Mouse (Mus musculus) neural tube, embryonic 12.5 days (tissue): ENCODE results near the gene Rgl2. TPM values are rescaled to one million over a fixed set of nuclear protein-coding genes. Genes with fewer than 3 reads are reported as not detected.

ENCODE experiments used
- ATAC-seq: fragments of 200-750 bp; cut with Nextera tagmentation; 2 replicates; pipeline ENCODE4 v1.8.0; 2017; ENCODE audit warnings: low read depth, mild to moderate bottlenecking, moderate TSS enrichment, moderate library complexity; ENCODE audit not compliant: low FRiP score
- H3K27ac ChIP-seq: fragments of 300-500 bp; sonication (generic); 2 replicates; pipeline ENCODE4 v1.5.1; 2016
- H3K27me3 ChIP-seq: fragments of 300-500 bp; sonication (generic); replicated peaks from 2 replicates; pipeline ENCODE4 v1.6.1; 2016; ENCODE audit warnings: mild to moderate bottlenecking
- H3K36me3 ChIP-seq: fragments of 300-500 bp; sonication (generic); 2 replicates; pipeline ENCODE4 v1.6.1; 2016; ENCODE audit warnings: mild to moderate bottlenecking
- H3K4me1 ChIP-seq: fragments of 300-500 bp; sonication (generic); 2 replicates; pipeline ENCODE4 v1.6.1; 2016
- H3K4me2 ChIP-seq: fragments of 300-500 bp; sonication (generic); replicated peaks from 2 replicates; pipeline ENCODE4 v1.6.1; 2016; ENCODE audit warnings: mild to moderate bottlenecking
- H3K4me3 ChIP-seq: fragments of 300-500 bp; sonication (generic); 2 replicates; pipeline ENCODE4 v1.5.1; 2016
- H3K9ac ChIP-seq: fragments of 300-500 bp; sonication (generic); 2 replicates; pipeline ENCODE4 v1.6.1; 2016; ENCODE audit warnings: mild to moderate bottlenecking
- H3K9me3 ChIP-seq: fragments of 300-500 bp; sonication (generic); 2 replicates; pipeline ENCODE4 v1.6.1; 2016; ENCODE audit warnings: mild to moderate bottlenecking
- WGBS: fragments of 180-500 bp; shearing (Covaris S2); methylation state at CpG from one replicate; pipeline ENCODE4 v1.1.7; 2016; 5-methylcytosine and 5-hydroxymethylcytosine counted together
- polyA plus RNA-seq: library from polyadenylated mRNA; unstranded; fragments of >200 nt; fragmentation: Nextera tagmentation; extraction: Ambion mirVana; gene quantifications from 2 replicates; pipeline ENCODE4 v1.2.1, GENCODE M21; 2016

Rgl2 gene
- polyA plus RNA-seq, 1 experiment from 2014 or later: 68.1 TPM

DNA sequence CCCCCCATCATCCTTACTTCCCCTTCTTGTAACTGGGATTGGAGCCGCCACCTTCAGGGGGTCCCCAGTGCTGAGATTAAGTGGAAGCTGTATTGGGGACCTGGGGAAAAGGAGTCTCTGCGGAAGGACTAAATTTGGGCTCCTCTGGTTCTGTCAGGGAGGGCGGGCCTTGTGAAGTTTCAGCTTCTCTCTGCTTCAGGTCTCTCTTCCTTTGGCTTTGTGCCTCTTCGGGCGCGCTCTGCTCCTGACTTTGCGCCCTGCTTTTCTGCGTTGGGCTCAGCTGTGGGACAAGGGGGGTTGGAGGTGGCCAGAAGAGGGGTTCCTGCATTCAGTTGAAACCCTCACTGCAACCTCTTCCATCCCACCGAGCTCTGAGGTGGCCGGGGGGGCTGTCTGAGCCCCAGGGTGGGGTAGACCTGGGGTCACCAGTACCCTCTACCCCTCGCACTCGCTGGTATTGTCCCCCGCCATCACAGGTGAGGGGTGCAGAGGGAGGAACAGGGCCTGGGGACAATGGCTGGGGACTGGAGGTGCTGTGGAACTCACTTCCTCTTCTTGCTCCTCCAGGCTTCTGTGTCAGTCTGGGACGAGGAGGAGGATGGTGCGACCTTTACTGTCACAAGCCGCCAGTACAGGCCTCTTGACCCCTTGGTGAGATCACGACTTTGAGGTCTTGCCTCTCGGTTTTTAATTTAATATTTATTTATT is 2.0 kb downstream of the Rgl2 start:
- peaks cover 21% of the 10 kb centered on the region for H3K4me1 ChIP-seq
- H3K4me3 ChIP-seq: peak overlapping the region; percentile 82
- WGBS: 31% methylated on average over 18 of the region's 18 CpGs
- H3K27ac ChIP-seq: no peak overlapping the region
- H3K9me3 ChIP-seq: no peaks in the 10 kb centered on the region
- no peak for ATAC-seq
- no peaks in the 10 kb centered on the region; the same call in 1 of the 2 replicates for H3K27me3 ChIP-seq
- H3K36me3 ChIP-seq: peaks cover 49% of the 10 kb centered on the region
- peak overlapping the region; percentile 88 for H3K9ac ChIP-seq
- H3K4me2 ChIP-seq: peak overlapping the region; percentile 98

DNA sequence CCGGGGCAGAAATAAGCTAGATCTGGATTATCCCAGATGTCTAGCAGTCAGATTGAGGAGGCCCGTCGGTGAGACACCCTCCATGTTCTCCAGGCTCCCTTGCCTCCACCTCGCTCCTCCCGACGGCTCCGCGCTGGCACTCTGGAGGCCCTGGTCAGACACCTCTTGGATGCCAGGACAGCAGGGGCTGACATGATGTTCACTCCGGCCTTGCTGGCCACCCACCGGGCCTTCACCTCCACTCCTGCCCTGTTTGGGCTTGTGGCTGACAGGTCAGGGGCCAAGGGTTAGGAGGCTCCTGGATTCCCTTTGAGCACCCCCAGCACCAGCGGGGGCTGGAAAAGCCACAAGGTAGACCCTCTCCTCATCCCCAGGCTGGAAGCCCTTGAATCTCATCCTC is 2.6 kb downstream of the Rgl2 start:
- 92% methylated on average over 11 of the region's 11 CpGs for WGBS
- no peaks in the 10 kb centered on the region for H3K9me3 ChIP-seq
- H3K4me2 ChIP-seq: peak overlapping the region; percentile 98; the same call in 1 of the 2 replicates
- no peak overlapping the region for H3K4me3 ChIP-seq
- no peak overlapping the region for H3K27ac ChIP-seq
- no peak overlapping the region for H3K9ac ChIP-seq
- H3K36me3 ChIP-seq: peaks cover 48% of the 10 kb centered on the region
- H3K27me3 ChIP-seq: no peaks in the 10 kb centered on the region; the same call in 1 of the 2 replicates
- peaks cover 21% of the 10 kb centered on the region for H3K4me1 ChIP-seq
- ATAC-seq: no peak

DNA sequence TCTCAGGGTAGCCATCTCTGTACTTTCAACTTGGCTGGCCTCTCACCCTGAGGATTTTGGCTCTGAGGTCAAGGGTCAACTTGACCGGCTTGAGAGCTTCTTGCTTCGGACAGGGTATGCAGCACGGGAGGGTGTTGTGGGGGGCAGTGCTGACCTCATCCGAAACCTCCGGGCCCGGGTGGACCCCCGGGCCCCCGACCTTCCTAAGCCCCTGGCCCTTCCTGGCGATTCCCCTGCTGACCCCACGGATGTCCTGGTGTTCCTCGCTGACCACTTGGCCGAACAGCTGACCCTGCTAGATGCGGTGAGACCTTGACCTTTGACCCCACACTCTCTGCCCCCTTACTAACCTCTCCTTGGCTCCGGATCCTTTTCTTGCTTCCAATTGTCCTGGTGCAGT is 3.1 kb downstream of the Rgl2 start:
- no peak for ATAC-seq
- no peak overlapping the region for H3K9ac ChIP-seq
- no peaks in the 10 kb centered on the region; the same call in 1 of the 2 replicates for H3K27me3 ChIP-seq
- H3K36me3 ChIP-seq: peaks cover 53% of the 10 kb centered on the region
- no peak overlapping the region for H3K4me2 ChIP-seq
- H3K4me1 ChIP-seq: peaks cover 21% of the 10 kb centered on the region
- H3K4me3 ChIP-seq: no peak overlapping the region
- no peak overlapping the region for H3K27ac ChIP-seq
- no peaks in the 10 kb centered on the region for H3K9me3 ChIP-seq
- 90% methylated on average over 14 of the region's 14 CpGs for WGBS

DNA sequence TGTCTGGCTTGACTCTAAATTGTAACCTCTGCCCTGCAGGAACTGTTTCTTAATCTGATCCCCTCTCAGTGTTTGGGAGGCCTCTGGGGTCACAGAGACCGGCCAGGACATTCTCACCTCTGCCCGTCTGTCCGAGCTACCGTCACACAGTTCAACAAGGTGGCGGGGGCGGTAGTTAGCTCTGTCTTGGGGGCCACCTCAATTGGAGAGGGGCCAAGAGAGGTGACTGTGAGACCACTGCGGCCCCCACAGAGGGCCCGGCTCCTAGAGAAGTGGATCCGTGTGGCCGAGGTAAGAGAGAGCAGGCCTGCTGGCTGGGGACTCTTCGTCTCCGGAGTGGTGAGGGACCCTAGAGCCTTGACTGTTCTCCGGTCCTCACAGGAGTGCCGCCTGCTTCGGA is 3.6 kb downstream of the Rgl2 start:
- H3K4me1 ChIP-seq: peaks cover 21% of the 10 kb centered on the region
- no peak for ATAC-seq
- no peaks in the 10 kb centered on the region; the same call in 1 of the 2 replicates for H3K27me3 ChIP-seq
- H3K9ac ChIP-seq: no peak overlapping the region
- WGBS: 93% methylated on average over 15 of the region's 15 CpGs
- no peaks in the 10 kb centered on the region for H3K9me3 ChIP-seq
- no peak overlapping the region for H3K4me2 ChIP-seq
- no peak overlapping the region for H3K27ac ChIP-seq
- no peak overlapping the region for H3K4me3 ChIP-seq
- H3K36me3 ChIP-seq: peaks cover 56% of the 10 kb centered on the region

DNA sequence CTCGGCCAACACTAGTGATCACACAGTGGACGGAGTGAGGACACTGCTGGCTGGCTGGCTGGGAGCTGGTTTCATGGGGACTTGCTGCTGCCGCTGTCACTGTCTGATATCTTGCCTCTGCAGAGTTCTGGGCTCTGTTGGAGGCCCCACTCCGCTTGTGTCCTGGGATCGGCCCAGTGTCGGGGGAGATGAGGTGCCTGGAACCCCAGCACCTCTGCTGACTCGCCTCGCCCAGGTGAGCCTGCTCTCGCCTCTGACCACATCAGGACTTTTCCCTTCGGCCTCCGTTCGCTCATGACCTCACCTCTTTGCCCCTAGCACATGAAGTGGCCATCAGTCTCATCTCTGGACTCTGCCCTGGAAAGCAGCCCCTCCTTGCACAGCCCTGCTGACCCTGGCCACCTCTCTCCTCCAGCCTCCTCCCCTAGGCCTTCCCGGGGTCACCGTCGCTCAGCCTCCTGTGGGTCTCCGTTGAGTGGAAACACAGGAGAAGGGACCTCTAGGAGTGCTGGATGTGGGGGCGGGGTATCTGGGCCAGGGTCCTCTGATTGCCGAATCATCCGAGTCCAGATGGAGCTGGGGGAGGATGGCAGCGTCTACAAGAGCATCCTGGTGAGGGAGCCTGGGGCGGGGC is 6.2 kb downstream of the Rgl2 start:
- Histone ChIP-seq H3K4me3 (no peak overlapping the region), H3K9ac (0 out of 2 replicates have a peak overlapping the region, but pooled peaks have one; percentile 17), H3K4me2 (no peak overlapping the region), H3K36me3 (peaks cover 61% of the 10 kb centered on the region), H3K27me3 (no peaks in the 10 kb centered on the region; the same call in 1 of the 2 replicates), H3K4me1 (peaks cover 23% of the 10 kb centered on the region), H3K9me3 (no peaks in the 10 kb centered on the region), H3K27ac (no peak overlapping the region)
- no peak for ATAC-seq
- 89% methylated on average over 21 of the region's 21 CpGs for WGBS

DNA sequence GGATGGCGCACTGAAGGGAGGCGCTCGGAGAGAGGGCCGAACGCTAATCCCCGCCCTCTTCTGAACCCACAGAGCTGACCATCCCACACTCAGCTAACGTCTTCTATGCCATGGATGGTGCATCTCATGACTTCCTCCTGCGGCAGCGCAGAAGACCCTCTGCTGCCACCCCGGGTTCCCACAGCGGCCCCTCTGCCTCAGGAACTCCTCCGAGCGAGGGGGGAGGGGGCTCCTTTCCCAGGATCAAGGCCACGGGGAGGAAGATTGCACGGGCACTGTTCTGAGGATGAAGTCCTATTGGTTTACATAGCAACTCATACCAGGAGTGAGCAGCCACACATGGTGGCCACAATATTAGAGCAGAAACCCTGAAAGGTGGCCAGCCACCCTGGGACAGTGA is 7.7 kb downstream of the Rgl2 start:
- Histone ChIP-seq H3K27ac (no peak overlapping the region), H3K9me3 (no peaks in the 10 kb centered on the region), H3K4me2 (no peak overlapping the region), H3K4me3 (no peak overlapping the region), H3K4me1 (peaks cover 27% of the 10 kb centered on the region), H3K27me3 (no peaks in the 10 kb centered on the region), H3K9ac (no peak overlapping the region), H3K36me3 (peaks cover 59% of the 10 kb centered on the region)
- WGBS: 90% methylated on average over 15 of the region's 15 CpGs
- ATAC-seq: no peak

DNA sequence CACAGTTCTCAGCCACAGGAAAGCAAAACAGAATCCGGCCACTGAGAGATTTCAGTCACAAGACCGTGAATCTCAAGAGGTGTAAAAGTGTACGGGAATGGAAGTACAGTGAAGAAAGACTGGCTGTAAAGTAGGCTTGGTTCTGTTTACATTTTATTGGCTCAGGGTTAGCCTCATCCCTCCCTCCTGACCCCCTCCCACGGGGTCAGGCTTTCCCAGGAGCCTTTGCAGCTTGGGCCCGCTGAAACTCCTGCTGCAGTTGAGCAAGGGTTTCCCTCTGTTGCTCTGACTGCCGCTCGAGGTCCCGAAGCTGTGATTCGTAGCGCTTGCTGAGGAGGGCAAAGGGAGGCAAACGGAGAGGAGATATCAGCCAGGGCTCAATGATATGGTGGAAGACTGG is 9.4 kb downstream of the Rgl2 start:
- Histone ChIP-seq H3K36me3 (peaks cover 51% of the 10 kb centered on the region), H3K4me3 (peak overlapping the region; percentile 5; the same call in 1 of the 2 replicates), H3K9ac (no peak overlapping the region; the same call in 1 of the 2 replicates), H3K27ac (no peak overlapping the region), H3K27me3 (no peaks in the 10 kb centered on the region), H3K9me3 (no peaks in the 10 kb centered on the region), H3K4me2 (peak overlapping the region; percentile 99), H3K4me1 (peaks cover 28% of the 10 kb centered on the region)
- ATAC-seq: no peak
- WGBS: 81% methylated on average over 11 of the region's 11 CpGs

DNA sequence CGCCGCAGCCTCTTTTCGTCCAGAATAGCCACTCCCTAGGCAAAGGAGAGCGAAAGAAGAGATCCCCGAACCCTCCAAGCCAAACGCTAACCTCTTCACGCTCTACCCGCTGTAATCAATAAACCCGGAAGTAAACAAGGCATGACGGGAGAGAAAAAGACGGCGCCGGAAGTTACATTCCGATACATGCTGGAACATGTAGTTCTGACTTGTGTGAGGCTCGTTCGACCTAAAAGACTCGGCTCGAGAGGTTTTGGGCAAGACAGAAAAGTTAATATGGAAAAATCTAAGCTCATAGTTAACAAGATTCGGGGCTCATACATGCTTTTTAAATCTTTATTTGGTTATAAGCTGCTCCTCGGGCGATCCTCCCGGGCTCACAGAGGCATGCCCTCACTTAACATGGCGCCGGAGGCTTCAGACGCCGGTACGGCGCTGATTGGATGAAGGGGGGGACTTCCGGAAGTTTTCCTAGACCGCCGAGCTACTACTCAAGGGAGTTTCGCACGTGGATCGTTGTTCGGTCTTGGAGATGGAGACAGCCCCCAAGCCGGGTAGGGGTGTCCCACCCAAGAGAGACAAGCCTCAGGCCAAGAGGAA is 11.0 kb downstream of the Rgl2 start, which contains the start of the genes Pfdn6 and Wdr46:
Gene Pfdn6, minus strand, starts transcription at position 138 of the 600 bp plus-strand sequence.
Gene Wdr46, plus strand, starts transcription at position 455 of the 600 bp plus-strand sequence.
- Histone ChIP-seq H3K4me3 (peak within 1 kb of the TSS; percentile 89), H3K9me3 (no peaks in the 10 kb centered on the region), H3K27me3 (no peaks in the 10 kb centered on the region), H3K27ac (no peak within 1 kb of the TSS), H3K36me3 (peaks cover 49% of the 10 kb centered on the region), H3K4me2 (peak within 1 kb of the TSS; percentile 99), H3K9ac (peak within 1 kb of the TSS; percentile 83), H3K4me1 (peaks cover 28% of the 10 kb centered on the region)
- peak; percentile 85 for ATAC-seq
- WGBS: under 1% methylated on average over 36 of the region's 36 CpGs

DNA sequence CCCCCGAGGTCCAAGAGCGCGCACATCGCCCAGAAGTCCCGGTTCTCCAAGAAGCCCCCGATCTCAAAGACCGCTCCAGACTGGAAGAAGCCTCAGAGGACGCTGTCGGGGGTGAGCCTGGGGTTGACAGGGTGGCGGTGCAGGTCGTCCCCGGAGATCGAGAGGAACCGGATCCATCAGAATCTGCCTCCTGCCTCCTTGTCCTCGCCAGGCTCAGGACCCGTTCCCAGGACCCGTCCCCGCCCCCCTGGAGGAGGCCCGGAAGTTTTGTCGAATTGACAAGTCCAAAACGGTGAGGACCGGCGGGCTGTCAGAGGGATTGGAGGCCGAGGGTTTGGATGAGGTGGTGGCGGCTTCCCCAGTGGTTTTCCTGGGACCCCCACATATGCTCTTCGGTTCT is 11.6 kb downstream of the Rgl2 start:
- H3K4me2 ChIP-seq: peak overlapping the region; percentile 99
- H3K27me3 ChIP-seq: no peaks in the 10 kb centered on the region
- peaks cover 28% of the 10 kb centered on the region for H3K4me1 ChIP-seq
- peak overlapping the region; percentile 89 for H3K4me3 ChIP-seq
- no peak overlapping the region for H3K27ac ChIP-seq
- no peak for ATAC-seq
- peaks cover 48% of the 10 kb centered on the region for H3K36me3 ChIP-seq
- H3K9me3 ChIP-seq: no peaks in the 10 kb centered on the region
- WGBS: 4% methylated on average over 26 of the region's 26 CpGs
- peak overlapping the region; percentile 76 for H3K9ac ChIP-seq

DNA sequence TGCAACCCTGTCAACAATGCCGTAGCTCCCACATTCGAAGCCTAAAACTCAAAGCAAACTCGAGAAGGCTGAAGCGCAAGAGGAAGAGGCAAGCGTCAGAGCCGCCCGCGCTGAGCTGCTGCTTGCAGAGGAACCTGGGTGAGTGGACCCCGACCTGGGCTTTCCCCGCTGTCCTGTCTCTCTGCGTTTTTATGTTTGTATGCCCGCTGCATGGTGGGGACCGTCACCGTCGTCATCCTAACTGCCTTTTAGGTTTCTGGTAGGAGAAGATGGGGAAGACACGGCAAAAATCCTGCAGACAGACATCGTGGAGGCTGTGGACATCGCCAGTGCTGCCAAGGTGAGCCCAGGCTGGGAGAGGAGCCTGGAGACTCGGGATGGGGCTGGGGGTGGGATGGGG is 12.0 kb downstream of the Rgl2 start:
- H3K36me3 ChIP-seq: peaks cover 51% of the 10 kb centered on the region
- no peaks in the 10 kb centered on the region for H3K9me3 ChIP-seq
- H3K27me3 ChIP-seq: no peaks in the 10 kb centered on the region
- H3K27ac ChIP-seq: no peak overlapping the region
- peaks cover 28% of the 10 kb centered on the region for H3K4me1 ChIP-seq
- no peak for ATAC-seq
- WGBS: 56% methylated on average over 19 of the region's 19 CpGs
- H3K4me3 ChIP-seq: peak overlapping the region; percentile 89
- peak overlapping the region; percentile 99 for H3K4me2 ChIP-seq
- H3K9ac ChIP-seq: peak overlapping the region; percentile 76

DNA sequence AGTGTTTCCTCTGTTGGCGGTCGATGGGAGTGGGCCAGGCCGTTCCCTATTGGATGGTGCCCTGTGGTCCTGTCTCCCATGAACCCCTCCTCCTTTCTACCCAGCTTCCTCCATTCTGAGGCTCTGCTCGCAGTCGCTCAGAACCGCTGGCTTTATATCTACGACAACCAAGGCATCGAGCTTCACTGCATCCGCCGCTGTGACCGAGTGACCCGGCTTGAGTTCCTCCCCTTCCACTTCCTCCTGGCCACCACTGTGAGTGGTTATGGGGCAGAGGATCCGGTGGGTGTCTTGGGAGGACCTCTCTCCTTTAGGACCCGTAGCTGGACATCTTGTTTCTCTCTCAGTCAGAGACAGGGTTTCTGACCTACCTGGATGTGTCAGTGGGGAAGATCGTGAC is 14.1 kb downstream of the Rgl2 start:
- 95% methylated on average over 15 of the region's 15 CpGs for whole genome bisulfite sequencing
- Histone ChIP-seq H3K36me3 (peaks cover 54% of the 10 kb centered on the region), H3K27ac (no peak overlapping the region), H3K27me3 (no peaks in the 10 kb centered on the region), H3K4me1 (peaks cover 28% of the 10 kb centered on the region), H3K9ac (no peak overlapping the region), H3K9me3 (no peaks in the 10 kb centered on the region), H3K4me2 (no peak overlapping the region), H3K4me3 (no peak overlapping the region)
- no peak for ATAC-seq

DNA sequence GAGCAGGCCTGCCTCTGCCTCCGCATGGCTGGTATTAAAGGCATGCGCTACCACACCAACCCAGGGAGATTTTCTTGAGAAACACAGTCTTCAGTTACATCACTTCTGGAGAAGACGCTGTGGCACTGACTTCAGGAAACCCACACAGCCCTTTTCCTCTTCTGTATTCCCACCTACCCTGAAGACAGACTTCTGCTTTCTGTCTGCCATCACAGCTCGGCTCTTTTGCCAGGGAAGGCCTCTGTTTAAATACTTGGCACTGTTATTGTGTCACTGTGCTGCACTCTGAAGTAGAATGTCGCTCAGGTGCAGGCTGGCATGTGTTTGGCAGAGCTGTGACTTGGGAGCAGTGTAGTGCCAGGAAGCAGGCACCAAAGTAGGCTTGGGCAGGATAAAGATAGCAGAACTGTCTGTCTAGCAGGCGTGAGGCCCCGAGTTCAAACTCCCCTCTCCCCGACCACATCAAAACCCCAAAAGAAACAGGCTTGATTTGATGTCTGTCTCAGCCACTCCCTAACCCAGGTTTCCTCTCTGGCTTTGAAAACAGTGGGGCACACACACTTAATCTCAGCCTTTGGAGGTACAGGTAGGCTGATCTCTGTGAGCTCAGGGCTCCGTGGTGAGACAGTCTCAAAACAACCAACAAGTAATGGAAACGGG is 18.2 kb downstream of the Rgl2 start:
- no peaks in the 10 kb centered on the region for H3K9me3 ChIP-seq
- no peak overlapping the region for H3K27ac ChIP-seq
- no peak overlapping the region for H3K4me2 ChIP-seq
- ATAC-seq: no peak
- H3K36me3 ChIP-seq: peaks cover 78% of the 10 kb centered on the region
- 92% methylated on average over 10 of the region's 10 CpGs for WGBS
- no peak overlapping the region for H3K4me3 ChIP-seq
- no peak overlapping the region for H3K9ac ChIP-seq
- peaks cover 29% of the 10 kb centered on the region for H3K4me1 ChIP-seq
- no peaks in the 10 kb centered on the region for H3K27me3 ChIP-seq
